Mouse (Mus musculus) hindbrain, embryonic 16.5 days (tissue): Measurements from ENCODE around the gene Zfp580. TPM values are rescaled to one million over a fixed set of nuclear protein-coding genes. Genes with fewer than 3 reads are reported as not detected.

ENCODE experiments used
- ATAC-seq: fragments of 200-750 bp; cut with Nextera tagmentation; 2 replicates; pipeline ENCODE4 v1.8.0; 2017; ENCODE audit warnings: moderate TSS enrichment, moderate library complexity
- H3K27ac ChIP-seq: fragments of 300-500 bp; sonication (generic); 2 replicates; pipeline ENCODE4 v1.5.1; 2014; ENCODE audit warnings: low read depth, mild to moderate bottlenecking, control low read depth, low read length, moderate library complexity
- H3K27me3 ChIP-seq: fragments of 300-500 bp; sonication (generic); replicated peaks from 2 replicates; pipeline ENCODE4 v1.6.1; 2014; ENCODE audit warnings: low read length; ENCODE audit not compliant: control insufficient read depth, insufficient read depth
- H3K36me3 ChIP-seq: fragments of 300-500 bp; sonication (generic); 2 replicates; pipeline ENCODE4 v1.6.1; 2014; ENCODE audit warnings: mild to moderate bottlenecking, low read length, moderate library complexity, mixed read lengths; ENCODE audit not compliant: control insufficient read depth, insufficient read depth
- H3K4me1 ChIP-seq: fragments of 300-500 bp; sonication (generic); 2 replicates; pipeline ENCODE4 v1.6.1; 2014; ENCODE audit warnings: low read depth, low read length; ENCODE audit not compliant: control insufficient read depth, insufficient read depth
- H3K4me2 ChIP-seq: fragments of 300-500 bp; sonication (generic); 2 replicates; pipeline ENCODE4 v1.6.1; 2014; ENCODE audit warnings: mild to moderate bottlenecking, low read length, control low read depth, moderate library complexity
- H3K4me3 ChIP-seq: fragments of 300-500 bp; sonication (generic); 2 replicates; pipeline ENCODE4 v1.5.1; 2014; ENCODE audit warnings: mild to moderate bottlenecking, low read length, control low read depth, moderate library complexity
- H3K9ac ChIP-seq: fragments of 300-500 bp; sonication (generic); 2 replicates; pipeline ENCODE4 v1.6.1; 2014; ENCODE audit warnings: low read depth, mild to moderate bottlenecking, control low read depth, low read length, moderate library complexity
- H3K9me3 ChIP-seq: fragments of 300-500 bp; sonication (generic); 2 replicates; pipeline ENCODE4 v1.6.1; 2014; ENCODE audit warnings: mild to moderate bottlenecking, low read length, moderate library complexity; ENCODE audit not compliant: control insufficient read depth
- WGBS: fragments of 180-500 bp; shearing (Covaris S2); extraction: QIAGEN DNeasy Blood & Tissue Kit; methylation state at CpG from one replicate; pipeline ENCODE4 v1.1.7; 2014; 5-methylcytosine and 5-hydroxymethylcytosine counted together
- polyA plus RNA-seq: library from polyadenylated mRNA; unstranded; fragments of >200 nt; fragmentation: Nextera tagmentation; extraction: Ambion mirVana; gene quantifications from 2 replicates; pipeline ENCODE4 v1.2.1, GENCODE M21; 2015

Zfp580 gene
- polyA plus RNA-seq, 1 experiment from 2014 or later, result 103 TPM

GRCm38 (mm10) chr7:5102564-5102963 is 51.2 kb downstream of the Zfp580 start:
- 90% methylated on average over 2 of the region's 2 CpGs for WGBS
- no peak overlapping the region for H3K27ac ChIP-seq
- H3K4me1 ChIP-seq, result no peaks in the 10 kb centered on the region
- no peak for ATAC-seq
- no peak overlapping the region for H3K9ac ChIP-seq
- H3K36me3 ChIP-seq, result peaks cover 6% of the 10 kb centered on the region; the same call in 1 of the 2 replicates
- H3K4me3 ChIP-seq, result no peak overlapping the region
- no peak overlapping the region for H3K4me2 ChIP-seq
- no peaks in the 10 kb centered on the region for H3K27me3 ChIP-seq
- H3K9me3 ChIP-seq, result no peaks in the 10 kb centered on the region

Other genes with a start within 250 kb of the Zfp580 start
- 250 and 253 TPM in 2 replicates for gene Ube2s, start 238.9 kb upstream of the Zfp580 start, polyA plus RNA-seq
- gene Shisa7, start 206.8 kb upstream of the Zfp580 start, polyA plus RNA-seq, result 9.9 and 10.0 TPM in 2 replicates
- 4.2 and 4.6 TPM in 2 replicates for gene Isoc2b, start 181.3 kb upstream of the Zfp580 start, polyA plus RNA-seq
- 0.89 and 0.93 TPM in 2 replicates for gene Isoc2a, start 174.4 kb upstream of the Zfp580 start, polyA plus RNA-seq
- gene Gm36210, start 145.0 kb upstream of the Zfp580 start, polyA plus RNA-seq, result 0.48 and 0.52 TPM in 2 replicates
- 3.2 and 4.2 TPM in 2 replicates for gene Zfp628, start 136.3 kb upstream of the Zfp580 start, polyA plus RNA-seq
- gene Nat14, start 129.5 kb upstream of the Zfp580 start, polyA plus RNA-seq, result 35.2 and 39.3 TPM in 2 replicates
- 1.1 and 2.4 TPM in 2 replicates for gene Ssc5d, start 125.8 kb upstream of the Zfp580 start, polyA plus RNA-seq
- 0.14 TPM in 1 of 2 replicates, not detected in the other for gene Sbk2, start 87.1 kb upstream of the Zfp580 start, polyA plus RNA-seq
- 0.70 and 0.71 TPM in 2 replicates for gene Sbk3, start 80.4 kb upstream of the Zfp580 start, polyA plus RNA-seq
- gene Zfp579, start 55.4 kb upstream of the Zfp580 start, polyA plus RNA-seq, result 49.2 and 53.5 TPM in 2 replicates
- gene Zfp524, start 37.1 kb upstream of the Zfp580 start, polyA plus RNA-seq, result 8.0 and 9.3 TPM in 2 replicates
- 28.8 and 34.4 TPM in 2 replicates for gene Fiz1, start 36.8 kb upstream of the Zfp580 start, polyA plus RNA-seq
- gene Gm44973, start 36.0 kb upstream of the Zfp580 start, polyA plus RNA-seq, result 0.18 and 1.2 TPM in 2 replicates
- gene Zfp865, start 31.2 kb upstream of the Zfp580 start, polyA plus RNA-seq, result 5.8 and 6.9 TPM in 2 replicates
- 67.3 and 74.5 TPM in 2 replicates for gene Ccdc106, start 31.0 kb upstream of the Zfp580 start, polyA plus RNA-seq
- gene 4632433K11Rik, start 17.4 kb upstream of the Zfp580 start, polyA plus RNA-seq, result not detected in 2 replicates
- gene Zfp784, start 13.1 kb upstream of the Zfp580 start, polyA plus RNA-seq, result 9.7 and 10.2 TPM in 2 replicates
- gene U2af2, start 10.6 kb downstream of the Zfp580 start, polyA plus RNA-seq, result 91.8 and 103 TPM in 2 replicates
- gene Epn1, start 28.7 kb downstream of the Zfp580 start, polyA plus RNA-seq, result 115 and 124 TPM in 2 replicates
- not detected in 2 replicates for gene Rfpl4, start 65.4 kb downstream of the Zfp580 start, polyA plus RNA-seq
- 0.67 and 0.95 TPM in 2 replicates for gene Rasl2-9, start 74.4 kb downstream of the Zfp580 start, polyA plus RNA-seq
- not detected in 2 replicates for gene Vmn1r55, start 98.1 kb downstream of the Zfp580 start, polyA plus RNA-seq
- not detected in 2 replicates for gene Vmn1r56, start 145.2 kb downstream of the Zfp580 start, polyA plus RNA-seq
- not detected in 2 replicates for gene Vmn1r57, start 167.0 kb downstream of the Zfp580 start, polyA plus RNA-seq